Mouse (Mus musculus) midbrain, embryonic 16.5 days (tissue): ENCODE data around the gene Golga1. TPM values are rescaled to one million over a fixed set of nuclear protein-coding genes. Genes with fewer than 3 reads are reported as not detected.

Experiments used
- ATAC-seq: fragments of 200-750 bp; cut with Nextera tagmentation; 2 replicates; pipeline ENCODE4 v1.8.0; 2017; ENCODE audit warnings: moderate TSS enrichment
- H3K27ac ChIP-seq: fragments of 300-500 bp; sonication (generic); 2 replicates; pipeline ENCODE4 v1.5.1; 2014; ENCODE audit warnings: mild to moderate bottlenecking, low read length, mixed read lengths
- H3K27me3 ChIP-seq: fragments of 300-500 bp; sonication (generic); 2 replicates; pipeline ENCODE4 v1.6.1; 2014; ENCODE audit warnings: low read depth, low read length, mixed read lengths; ENCODE audit not compliant: control insufficient read depth, insufficient read depth
- H3K36me3 ChIP-seq: fragments of 300-500 bp; sonication (generic); 2 replicates; pipeline ENCODE4 v1.6.1; 2014; ENCODE audit warnings: mild to moderate bottlenecking, low read length, moderate library complexity, mixed read lengths; ENCODE audit not compliant: control insufficient read depth, insufficient read depth
- H3K4me1 ChIP-seq: fragments of 300-500 bp; sonication (generic); 2 replicates; pipeline ENCODE4 v1.6.1; 2014; ENCODE audit warnings: mild to moderate bottlenecking, low read length, mixed read lengths; ENCODE audit not compliant: control insufficient read depth, insufficient read depth
- H3K4me2 ChIP-seq: fragments of 300-500 bp; sonication (generic); 2 replicates; pipeline ENCODE4 v1.6.1; 2014; ENCODE audit warnings: mild to moderate bottlenecking, low read length, mixed read lengths
- H3K4me3 ChIP-seq: fragments of 300-500 bp; sonication (generic); 2 replicates; pipeline ENCODE4 v1.5.1; 2014; ENCODE audit warnings: low read depth, mild to moderate bottlenecking, low read length, moderate library complexity, mixed read lengths
- H3K9ac ChIP-seq: fragments of 300-500 bp; sonication (generic); 2 replicates; pipeline ENCODE4 v1.6.1; 2014; ENCODE audit warnings: low read depth, low read length, mixed read lengths
- H3K9me3 ChIP-seq: fragments of 300-500 bp; sonication (generic); replicated peaks from 2 replicates; pipeline ENCODE4 v1.6.1; 2014; ENCODE audit warnings: mild to moderate bottlenecking, low read length, mixed read lengths; ENCODE audit not compliant: control insufficient read depth, poor library complexity, severe bottlenecking
- WGBS: fragments of 180-500 bp; shearing (Covaris S2); extraction: QIAGEN DNeasy Blood & Tissue Kit; methylation state at CpG from one replicate; pipeline ENCODE4 v1.1.7; 2014; 5-methylcytosine and 5-hydroxymethylcytosine counted together
- polyA plus RNA-seq: library from polyadenylated mRNA; unstranded; fragments of >200 nt; fragmentation: Nextera tagmentation; extraction: Ambion mirVana; gene quantifications from 2 replicates; pipeline ENCODE4 v1.2.1, GENCODE M21; 2015

Gene Golga1
- polyA plus RNA-seq, 1 experiment from 2014 or later = 37.5 TPM

DNA sequence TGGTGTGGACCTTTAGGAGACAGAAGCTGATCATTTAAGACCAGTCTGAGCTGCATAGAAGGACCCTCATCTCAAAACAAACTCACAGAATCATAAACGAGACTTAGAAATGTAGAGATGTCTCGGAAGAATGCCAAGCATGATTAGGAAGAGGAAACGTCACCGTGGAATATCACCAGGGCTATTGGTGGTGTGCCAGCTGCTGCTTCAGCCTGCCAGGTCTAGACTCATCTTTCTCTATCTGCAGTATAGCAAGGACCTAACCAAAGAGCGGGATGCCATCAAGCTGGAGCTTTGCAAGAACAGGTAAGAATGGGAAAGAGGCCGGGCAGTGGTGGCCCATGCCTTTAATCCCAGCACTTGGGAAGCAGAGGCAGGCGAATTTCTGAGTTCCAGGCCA, 91.6 kb downstream of the Golga1 start:
- no peaks in the 10 kb centered on the region for H3K27me3 ChIP-seq
- no peaks in the 10 kb centered on the region for H3K4me1 ChIP-seq
- ATAC-seq = no peak
- no peak overlapping the region for H3K9ac ChIP-seq
- H3K36me3 ChIP-seq = no peaks in the 10 kb centered on the region
- WGBS = 78% methylated on average over 7 of the region's 7 CpGs
- no peak overlapping the region for H3K4me3 ChIP-seq
- no peak overlapping the region for H3K4me2 ChIP-seq
- H3K27ac ChIP-seq = no peak overlapping the region
- no peaks in the 10 kb centered on the region for H3K9me3 ChIP-seq

- no peak for ATAC-seq
- H3K9me3 ChIP-seq = no peaks in the 10 kb centered on the region
- no peaks in the 10 kb centered on the region for H3K4me1 ChIP-seq
Measured at GRCm38 (mm10) chr2:38973223-38973622, 92.1 kb downstream of the Golga1 start.

DNA sequence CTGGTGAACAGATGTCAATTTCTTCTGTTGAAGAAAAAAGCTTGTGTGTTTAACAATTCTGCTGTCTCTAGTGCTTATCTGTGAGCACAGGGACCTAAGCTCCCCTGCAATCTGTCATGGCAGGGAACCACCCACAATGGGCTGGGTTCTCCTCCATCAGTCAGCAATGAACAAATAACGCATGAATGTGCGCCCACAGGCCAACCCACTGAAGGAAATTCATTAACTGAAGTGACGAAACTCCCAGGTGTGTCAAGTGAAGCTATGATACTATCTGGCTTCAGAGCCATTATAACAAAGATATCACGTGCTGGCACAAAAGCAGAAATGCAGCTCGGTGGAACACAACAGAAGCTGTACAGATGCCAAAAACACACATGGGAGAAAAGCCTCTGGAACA, 95.3 kb downstream of the Golga1 start:
- no peak overlapping the region for H3K27ac ChIP-seq
- WGBS = 83% methylated on average over 5 of the region's 5 CpGs
- no peaks in the 10 kb centered on the region for H3K9me3 ChIP-seq
- no peaks in the 10 kb centered on the region for H3K4me1 ChIP-seq
- no peaks in the 10 kb centered on the region for H3K36me3 ChIP-seq
- ATAC-seq = no peak
- H3K27me3 ChIP-seq = no peaks in the 10 kb centered on the region
- no peak overlapping the region for H3K9ac ChIP-seq
- H3K4me3 ChIP-seq = no peak overlapping the region
- no peak overlapping the region for H3K4me2 ChIP-seq

More at GRCm38 (mm10) chr2:38973223-38973622, 92.1 kb downstream of the Golga1 start:
- no peak overlapping the region for H3K4me3 ChIP-seq
- H3K27me3 ChIP-seq = no peaks in the 10 kb centered on the region
- no peak overlapping the region for H3K4me2 ChIP-seq
- H3K27ac ChIP-seq = no peak overlapping the region
- 28% methylated on average over 2 of the region's 2 CpGs for WGBS
- H3K9ac ChIP-seq = no peak overlapping the region
- no peaks in the 10 kb centered on the region for H3K36me3 ChIP-seq

DNA sequence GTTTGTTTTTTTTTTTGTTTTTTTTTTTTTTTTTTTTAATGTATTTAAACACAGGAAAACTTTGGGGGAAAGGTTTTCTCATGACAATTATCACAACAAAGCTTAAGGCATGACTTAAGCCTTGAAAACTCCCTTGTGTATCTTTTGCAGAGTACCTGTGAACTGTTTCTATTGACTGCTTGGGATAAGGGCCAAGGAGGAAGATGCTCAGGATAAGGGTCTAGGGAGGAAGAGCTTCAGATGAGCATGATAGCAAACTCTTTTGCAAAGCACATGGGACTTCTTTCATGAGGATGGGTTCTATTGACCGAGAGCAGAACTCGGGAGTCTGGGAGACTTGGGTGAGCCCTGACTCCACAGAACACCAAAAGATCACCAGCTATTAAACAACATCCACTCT, 95.7 kb downstream of the Golga1 start:
- no peaks in the 10 kb centered on the region for H3K27me3 ChIP-seq
- ATAC-seq = no peak
- H3K27ac ChIP-seq = no peak overlapping the region
- no peaks in the 10 kb centered on the region for H3K4me1 ChIP-seq
- H3K4me2 ChIP-seq = no peak overlapping the region
- H3K9me3 ChIP-seq = no peaks in the 10 kb centered on the region
- H3K9ac ChIP-seq = no peak overlapping the region
- no peak overlapping the region for H3K4me3 ChIP-seq
- H3K36me3 ChIP-seq = no peaks in the 10 kb centered on the region
- 95% methylated on average over 2 of the region's 2 CpGs for WGBS

Other genes with a start within 250 kb of the Golga1 start
- gene Nr6a1, start 137.9 kb downstream of the Golga1 start, polyA plus RNA-seq = 0.84 and 1.4 TPM in 2 replicates
- 3.2 and 3.5 TPM in 2 replicates for gene Olfml2a, start 133.6 kb downstream of the Golga1 start, polyA plus RNA-seq
- 1.8 and 2.3 TPM in 2 replicates for gene Wdr38, start 68.1 kb downstream of the Golga1 start, polyA plus RNA-seq
- 137 and 141 TPM in 2 replicates for gene Arpc5l, start 60.2 kb downstream of the Golga1 start, polyA plus RNA-seq
- gene Rpl35, start 59.9 kb downstream of the Golga1 start, polyA plus RNA-seq = 563 and 566 TPM in 2 replicates
- gene Scai, start 125.2 kb upstream of the Golga1 start, polyA plus RNA-seq = 18.7 and 22.8 TPM in 2 replicates
- gene Ppp6c, start 160.9 kb upstream of the Golga1 start, polyA plus RNA-seq = 70.7 and 74.3 TPM in 2 replicates